Mouse (Mus musculus): ENCODE data around the gene Trim46. TPM values are rescaled to one million over a fixed set of nuclear protein-coding genes. Genes with fewer than 3 reads are reported as not detected.
"Not testable (repeated sequence)": the region's sequence is repeated elsewhere in the genome, so short reads cannot be mapped to it uniquely, and the experiment has no call there.

Gene Trim46
- total and polyA plus RNA-seq, 2 experiments from 2014 or later: 63.5 to 98.3 TPM

DNA sequence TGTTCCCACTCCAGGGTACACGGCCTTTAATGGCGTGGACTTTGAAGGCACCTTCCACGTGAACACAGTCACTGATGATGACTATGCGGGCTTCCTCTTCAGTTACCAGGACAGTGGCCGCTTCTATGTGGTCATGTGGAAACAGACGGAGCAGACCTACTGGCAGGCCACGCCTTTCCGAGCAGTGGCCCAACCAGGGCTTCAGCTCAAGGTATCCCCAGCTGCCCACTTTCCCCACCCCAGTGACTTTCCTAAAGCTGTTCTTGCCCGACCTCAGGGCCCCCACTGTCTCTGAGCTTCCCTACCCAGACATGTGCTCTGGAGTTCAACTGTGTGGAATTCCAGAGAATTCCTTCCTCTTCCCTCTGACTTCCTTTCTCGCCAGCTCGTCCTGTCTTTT, 21.3 kb downstream of the Trim46 start:
- Histone ChIP-seq H3K27ac (ENCODE audit: low read depth, low read length) (peak overlapping the region; percentile 80), H3K27me3 (ENCODE audit: insufficient read depth, low read length) (no peaks in the 10 kb centered on the region), H3K4me3 (ENCODE audit: low read depth, low read length) (peak overlapping the region; percentile 45; the same call in 1 of the 2 replicates), H3K4me2 (ENCODE audit: low read depth) (peak overlapping the region; percentile 91), H3K4me1 (ENCODE audit: insufficient read depth) (peaks cover 28% of the 10 kb centered on the region), H3K9ac (peak overlapping the region; percentile 53), H3K9me3 (ENCODE audit: low read length) (no peaks in the 10 kb centered on the region), H3K36me3 (ENCODE audit: insufficient read depth) (peaks cover 15% of the 10 kb centered on the region)
- 20% methylated on average over 11 of the region's 11 CpGs for WGBS
- TF ChIP-seq CTCF (IDR thresholded peaks at IDR 0.05; ENCODE audit: low read depth): no peak
- ATAC-seq (no peak), DNase-seq (no peak)

DNA sequence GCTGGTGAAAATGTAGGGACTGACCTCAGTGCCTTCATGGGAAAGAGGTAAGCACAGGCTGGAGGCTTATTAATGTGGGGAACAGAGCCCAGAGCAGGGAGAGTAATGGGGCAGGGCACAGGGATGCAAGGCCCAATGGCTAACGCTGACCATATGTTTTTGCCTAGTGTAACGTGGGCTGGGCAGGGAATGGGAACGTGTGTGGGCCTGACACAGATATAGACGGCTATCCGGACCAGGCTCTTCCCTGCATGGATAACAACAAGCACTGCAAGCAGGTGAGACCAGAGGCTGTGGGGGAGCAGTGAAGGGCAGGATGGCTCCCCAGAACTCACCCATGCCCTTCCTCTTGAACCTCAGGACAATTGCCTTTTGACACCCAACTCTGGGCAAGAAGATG, 24.9 kb downstream of the Trim46 start:
- 58% methylated on average over 5 of the region's 5 CpGs for WGBS
- Histone ChIP-seq H3K27ac (ENCODE audit: low read depth, low read length) (no peak overlapping the region), H3K9ac (no peak overlapping the region), H3K4me1 (ENCODE audit: insufficient read depth) (peaks cover 10% of the 10 kb centered on the region), H3K4me3 (ENCODE audit: low read depth, low read length) (no peak overlapping the region), H3K4me2 (ENCODE audit: low read depth) (no peak overlapping the region), H3K9me3 (ENCODE audit: low read length) (no peaks in the 10 kb centered on the region), H3K27me3 (ENCODE audit: insufficient read depth, low read length) (no peaks in the 10 kb centered on the region), H3K36me3 (ENCODE audit: insufficient read depth) (peaks cover 23% of the 10 kb centered on the region)
- no peak for TF ChIP-seq CTCF (IDR thresholded peaks at IDR 0.05; ENCODE audit: low read depth)
- no peak for ATAC-seq
- DNase-seq: no peak

DNA sequence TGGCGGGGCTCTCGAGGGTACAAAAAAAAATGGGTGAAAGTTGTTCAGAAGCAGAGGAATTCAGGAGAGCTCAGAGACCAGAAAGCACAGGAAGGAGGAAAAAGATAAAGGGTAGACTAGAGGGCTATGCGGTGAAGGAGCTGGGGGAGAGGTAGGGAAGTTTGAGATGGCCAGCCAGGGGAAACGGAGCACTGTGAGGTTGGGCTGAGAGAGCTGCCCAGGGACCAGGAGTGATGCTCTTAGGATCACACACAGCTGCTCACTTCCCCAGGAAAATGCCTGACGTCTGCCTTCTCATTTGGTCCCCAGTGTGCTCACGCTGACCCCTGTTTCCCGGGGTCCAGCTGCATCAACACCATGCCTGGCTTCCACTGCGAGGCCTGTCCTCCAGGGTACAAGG, 26.6 kb downstream of the Trim46 start:
- no peaks in the 10 kb centered on the region for H3K27me3 ChIP-seq (ENCODE audit: insufficient read depth, low read length)
- 50% methylated on average over 8 of the region's 8 CpGs for WGBS

DNA sequence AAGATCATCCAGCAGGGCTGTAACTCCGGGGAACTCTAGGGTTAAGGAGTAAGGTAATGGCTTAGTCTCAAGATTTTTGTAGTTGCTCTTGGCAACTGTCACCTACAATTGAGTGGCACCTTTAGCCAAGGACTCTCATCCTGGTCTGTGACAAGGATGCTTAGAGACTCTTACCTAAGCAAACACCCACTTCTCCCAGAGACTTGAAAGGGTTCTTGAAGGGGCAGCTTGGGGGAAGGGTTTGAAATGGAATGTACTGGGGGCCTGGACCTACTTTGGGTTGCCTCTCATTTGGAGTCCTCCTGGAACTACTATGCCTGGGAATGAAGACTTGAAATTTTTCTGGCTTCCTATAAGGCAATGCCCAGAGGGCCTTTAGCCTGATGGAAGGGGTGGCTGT, 27.8 kb downstream of the Trim46 start:
- H3K4me2 ChIP-seq (ENCODE audit: low read depth): no peak overlapping the region

More for the DNA sequence above, 26.6 kb downstream of the Trim46 start:
- TF ChIP-seq CTCF (IDR thresholded peaks at IDR 0.05; ENCODE audit: low read depth): no peak
- no peak for ATAC-seq
- no peak overlapping the region for H3K4me2 ChIP-seq (ENCODE audit: low read depth)
- no peak for DNase-seq
- no peak overlapping the region; the same call in 1 of the 2 replicates for H3K27ac ChIP-seq (ENCODE audit: low read depth, low read length)
- H3K9ac ChIP-seq: no peak overlapping the region
- no peaks in the 10 kb centered on the region for H3K4me1 ChIP-seq (ENCODE audit: insufficient read depth)
- peaks cover 23% of the 10 kb centered on the region for H3K36me3 ChIP-seq (ENCODE audit: insufficient read depth)
- H3K4me3 ChIP-seq (ENCODE audit: low read depth, low read length): no peak overlapping the region
- no peaks in the 10 kb centered on the region for H3K9me3 ChIP-seq (ENCODE audit: low read length)

DNA sequence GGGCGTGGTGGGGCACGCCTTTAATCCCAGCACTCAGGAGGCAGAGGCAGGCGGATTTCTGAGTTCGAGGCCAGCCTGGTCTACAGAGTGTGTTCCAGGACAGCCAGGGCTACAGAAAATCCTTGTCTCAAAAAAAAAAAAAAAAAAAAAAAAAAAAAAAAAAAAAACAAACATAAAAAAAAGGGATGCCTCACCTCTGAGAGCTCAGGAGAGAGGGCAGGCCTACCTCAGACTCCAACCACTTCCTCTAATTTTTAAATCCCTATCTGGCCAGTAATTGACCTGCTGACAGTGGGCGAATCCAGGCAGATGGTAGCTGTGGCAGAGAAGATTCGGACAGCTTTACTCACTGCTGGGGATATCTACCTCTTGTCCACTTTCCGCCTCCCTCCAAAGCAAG, 29.7 kb downstream of the Trim46 start:
- H3K9me3 ChIP-seq (ENCODE audit: low read length); H3K27ac ChIP-seq (ENCODE audit: low read depth, low read length); H3K27me3 ChIP-seq (ENCODE audit: insufficient read depth, low read length); H3K4me3 ChIP-seq (ENCODE audit: low read depth, low read length); H3K9ac ChIP-seq; H3K4me1 ChIP-seq (ENCODE audit: insufficient read depth); DNase-seq; ATAC-seq: not testable (repeated sequence)
- 66% methylated on average over 7 of the region's 7 CpGs for WGBS
- Histone ChIP-seq H3K4me2 (ENCODE audit: low read depth) (peak overlapping the region; percentile 84; the same call in 1 of the 2 replicates), H3K36me3 (ENCODE audit: insufficient read depth) (peaks cover 16% of the 10 kb centered on the region)

More for the DNA sequence above, 27.8 kb downstream of the Trim46 start:
- no peak for TF ChIP-seq CTCF (IDR thresholded peaks at IDR 0.05; ENCODE audit: low read depth)
- DNase-seq (no peak), ATAC-seq (no peak)
- Histone ChIP-seq H3K9ac (no peak overlapping the region), H3K36me3 (ENCODE audit: insufficient read depth) (peaks cover 23% of the 10 kb centered on the region), H3K4me3 (ENCODE audit: low read depth, low read length) (no peak overlapping the region), H3K9me3 (ENCODE audit: low read length) (no peaks in the 10 kb centered on the region), H3K27ac (ENCODE audit: low read depth, low read length) (no peak overlapping the region), H3K27me3 (ENCODE audit: insufficient read depth, low read length) (no peaks in the 10 kb centered on the region), H3K4me1 (ENCODE audit: insufficient read depth) (peaks cover 1% of the 10 kb centered on the region)
- 41% methylated on average over 1 of the region's 1 CpGs for WGBS

DNA sequence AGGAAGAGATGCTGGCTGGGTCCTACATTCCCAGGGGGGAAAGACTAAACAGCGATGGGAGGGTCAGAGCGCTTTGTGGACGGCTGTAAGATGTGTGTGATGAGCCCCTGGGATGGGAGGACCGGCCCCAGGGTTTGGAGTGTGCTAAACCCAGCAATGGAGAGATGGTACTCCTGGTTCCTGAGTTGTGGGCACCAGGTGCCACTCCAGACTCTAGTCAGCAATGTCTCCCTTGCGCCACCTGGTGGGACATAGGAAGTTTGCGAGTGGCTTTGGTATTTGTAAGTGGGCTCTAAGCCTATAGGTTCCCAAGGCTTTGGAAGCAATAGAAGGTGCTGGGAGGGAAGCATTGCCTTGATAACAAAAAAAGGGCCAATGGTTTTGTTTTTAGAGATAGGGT, 30.3 kb downstream of the Trim46 start:
- peak overlapping the region; percentile 86 for H3K9ac ChIP-seq
- H3K27me3 ChIP-seq (ENCODE audit: insufficient read depth, low read length): no peaks in the 10 kb centered on the region
- peaks cover 8% of the 10 kb centered on the region for H3K4me1 ChIP-seq (ENCODE audit: insufficient read depth)
- no peaks in the 10 kb centered on the region for H3K9me3 ChIP-seq (ENCODE audit: low read length)
- 0% methylated on average over 6 of the region's 6 CpGs for WGBS
- peak; percentile 96 for TF ChIP-seq CTCF (IDR thresholded peaks at IDR 0.05; ENCODE audit: low read depth)
- H3K4me3 ChIP-seq (ENCODE audit: low read depth, low read length): peak overlapping the region; percentile 79
- peak overlapping the region; percentile 84 for H3K4me2 ChIP-seq (ENCODE audit: low read depth)
- DNase-seq (peak; percentile 95), ATAC-seq (peak; percentile 59)
- peaks cover 11% of the 10 kb centered on the region; the same call in 1 of the 2 replicates for H3K36me3 ChIP-seq (ENCODE audit: insufficient read depth)
- peak overlapping the region; percentile 97 for H3K27ac ChIP-seq (ENCODE audit: low read depth, low read length)

DNA sequence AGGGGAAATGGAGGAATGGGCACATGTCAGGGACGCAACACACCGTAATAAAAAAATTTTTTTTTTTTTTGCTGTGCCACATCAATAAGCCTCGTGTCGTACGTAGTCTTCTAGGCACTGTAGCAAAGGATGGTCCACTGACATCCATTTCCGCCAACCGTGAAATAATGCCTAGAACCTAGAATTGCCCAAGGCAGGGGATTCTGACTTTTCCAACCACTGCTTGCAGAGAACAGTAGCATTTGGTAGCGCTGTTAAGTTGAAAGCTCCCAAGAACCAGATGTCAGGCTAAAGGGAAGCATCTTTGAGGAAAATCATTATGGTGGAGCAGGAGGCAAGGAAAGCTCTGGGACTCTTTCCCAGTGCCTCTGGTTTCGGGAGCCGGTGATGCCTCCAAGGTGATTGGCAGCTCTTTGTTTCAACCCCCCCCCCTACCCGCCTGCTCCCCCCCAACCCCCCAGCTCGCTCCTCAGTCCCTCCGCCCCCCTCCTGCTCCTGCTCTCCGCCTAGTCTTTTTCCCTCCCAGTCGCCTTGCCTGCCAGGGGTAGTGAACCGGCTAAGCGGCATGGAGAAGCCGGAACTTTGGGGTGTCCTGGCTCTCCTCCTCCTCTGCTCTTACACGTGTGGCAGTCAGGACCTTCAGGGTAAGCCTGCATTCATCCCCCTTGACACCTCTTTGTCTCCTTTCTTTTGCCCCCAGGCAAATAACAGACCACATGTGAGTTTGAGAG, 31.3 kb downstream of the Trim46 start, which contains the start of gene Thbs3:
Gene Thbs3 (plus strand): TSS at position 500 of the 731 bp plus-strand sequence.
- ATAC-seq (peak; percentile 10; the same call in 1 of the 2 replicates), DNase-seq (peak; percentile 78)
- H3K27ac ChIP-seq (ENCODE audit: low read depth, low read length): peak within 1 kb of the TSS; percentile 97
- H3K4me2 ChIP-seq (ENCODE audit: low read depth): peak within 1 kb of the TSS; percentile 84
- under 1% methylated on average over 18 of the region's 19 CpGs for WGBS
- peak within 1 kb of the TSS; percentile 79 for H3K4me3 ChIP-seq (ENCODE audit: low read depth, low read length)
- peaks cover 10% of the 10 kb centered on the region for H3K36me3 ChIP-seq (ENCODE audit: insufficient read depth)
- H3K9ac ChIP-seq: peak within 1 kb of the TSS; percentile 86
- no peaks in the 10 kb centered on the region for H3K27me3 ChIP-seq (ENCODE audit: insufficient read depth, low read length)
- TF ChIP-seq CTCF (IDR thresholded peaks at IDR 0.05; ENCODE audit: low read depth): no peak
- peaks cover 8% of the 10 kb centered on the region for H3K4me1 ChIP-seq (ENCODE audit: insufficient read depth)
- no peaks in the 10 kb centered on the region for H3K9me3 ChIP-seq (ENCODE audit: low read length)

Data from forebrain, postnatal 0 days (tissue).